Mouse (Mus musculus): ENCODE measurements around the gene Gm42674.

Gene Gm42674

DNA sequence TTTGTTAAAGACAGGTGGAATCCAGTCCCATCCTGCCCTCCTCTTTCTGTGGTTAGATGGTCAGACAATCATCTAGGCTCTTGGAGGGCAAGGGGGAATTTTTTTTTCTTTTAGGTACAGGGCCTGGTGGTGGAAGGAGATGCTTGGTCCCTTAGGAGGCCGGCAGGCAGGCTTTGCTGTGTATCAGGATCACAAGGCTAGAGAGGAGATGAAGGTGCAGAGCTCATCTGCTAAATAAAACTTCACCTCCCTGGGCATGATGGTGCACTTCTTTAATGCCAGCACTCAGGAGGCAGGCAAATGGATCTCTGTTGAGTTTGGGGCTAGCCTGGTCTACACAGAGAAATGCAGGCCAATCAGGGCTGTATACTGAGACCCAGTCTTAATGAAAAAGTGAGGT is 14.2 kb downstream of the Gm42674 start:
- CTCF ChIA-PET, result interaction anchor here (2.3 to 3.8 kb wide), 2 partner anchors 29 to 33 kb away, joined by 8 to 20 read pairs; no protein-coding TSS in a partner anchor

DNA sequence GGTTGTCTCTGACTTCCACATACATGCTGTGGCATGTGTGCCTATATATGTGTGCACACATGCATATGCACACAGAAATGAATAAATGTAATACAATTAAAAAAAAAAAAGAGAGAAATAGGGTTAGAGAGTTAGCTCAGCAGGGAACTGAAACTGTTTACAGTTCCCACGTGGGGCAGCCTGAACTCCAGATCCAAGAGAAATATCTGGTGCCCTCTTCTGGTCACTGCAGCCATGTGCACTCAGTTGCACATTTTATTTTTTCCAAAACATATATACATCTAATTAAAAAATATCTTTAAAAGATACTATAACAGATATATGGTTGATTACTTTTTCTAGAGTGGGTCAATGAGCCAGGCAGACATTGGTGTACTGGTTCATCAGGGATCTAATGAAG is 15.9 kb downstream of the Gm42674 start:
- CTCF ChIA-PET, result no interaction called here

DNA sequence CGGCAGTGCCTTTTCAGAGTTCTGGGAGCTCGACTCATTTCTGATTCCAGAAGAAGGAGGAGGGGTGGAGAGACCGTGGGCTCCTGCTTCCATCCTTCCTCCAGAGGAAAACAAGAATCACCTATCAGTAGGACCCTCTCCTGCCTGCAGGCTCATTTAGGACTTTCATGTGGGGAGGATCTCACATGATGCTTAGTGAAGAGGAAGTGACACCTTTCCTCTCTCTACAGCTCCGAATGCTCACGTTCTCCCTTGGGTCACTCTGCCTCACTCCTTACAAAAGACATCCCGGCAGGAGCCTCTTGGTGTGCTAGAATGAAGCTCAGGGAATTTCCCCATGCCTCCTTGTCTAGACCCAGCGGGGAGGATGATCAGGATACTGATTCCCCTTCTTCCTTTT is 19.8 kb downstream of the Gm42674 start:
- CTCF ChIA-PET, result no interaction called here

DNA sequence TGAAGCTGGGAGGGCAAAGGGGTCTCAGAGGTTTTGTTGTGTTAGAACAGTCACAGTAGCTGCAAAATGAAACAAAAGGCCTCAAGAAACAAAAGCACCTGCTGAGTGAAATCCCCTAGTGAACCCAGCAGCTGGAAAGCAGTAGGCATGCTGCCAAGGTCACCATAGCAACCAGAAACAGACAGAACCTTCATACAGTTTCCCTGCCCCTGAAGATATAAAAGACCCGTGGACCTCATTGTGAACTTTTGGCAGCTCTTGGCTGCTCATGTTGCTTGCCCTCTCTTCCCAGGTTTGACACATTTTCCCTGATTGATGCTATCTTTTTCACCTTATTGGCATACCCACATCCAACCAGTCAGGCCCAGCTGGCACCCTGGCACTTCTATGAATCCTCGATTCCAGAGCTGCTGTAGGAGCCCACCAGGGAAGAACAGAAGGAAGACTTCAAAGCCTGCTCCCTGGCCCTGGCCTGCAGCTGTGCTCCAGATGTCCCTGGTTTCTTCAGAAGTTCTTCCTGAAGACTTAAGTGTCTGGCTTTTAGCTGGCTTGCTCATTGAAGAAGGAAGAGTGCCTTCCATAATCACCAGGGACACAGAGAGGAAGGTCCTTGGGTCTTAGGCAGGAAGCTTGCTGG is 21.8 kb downstream of the Gm42674 start:
- CTCF ChIA-PET, result interaction anchor here (1.6 kb wide), 1 partner anchor 10 kb away, joined by 4 read pairs; no protein-coding TSS in a partner anchor

DNA sequence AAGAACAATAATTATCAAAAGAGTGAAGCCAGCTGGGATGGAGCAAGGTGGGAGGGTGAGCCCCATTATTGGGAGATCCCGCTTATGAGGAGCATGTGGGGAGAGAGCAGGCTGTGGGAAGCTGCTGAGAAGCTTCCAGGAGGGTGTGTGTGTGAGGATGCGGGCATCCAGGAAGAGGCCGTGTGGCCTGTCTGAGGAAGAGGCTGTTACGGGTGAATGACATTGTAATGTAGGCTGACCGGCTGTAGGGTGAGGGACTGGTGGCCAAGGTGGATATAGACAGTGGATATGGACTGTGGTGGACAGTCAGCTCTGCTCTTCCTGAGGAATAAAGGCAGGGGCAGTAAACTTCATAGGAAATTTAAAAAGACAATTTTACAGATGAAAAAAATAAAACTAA is 23.8 kb downstream of the Gm42674 start:
- CTCF ChIA-PET, result no interaction called here

DNA sequence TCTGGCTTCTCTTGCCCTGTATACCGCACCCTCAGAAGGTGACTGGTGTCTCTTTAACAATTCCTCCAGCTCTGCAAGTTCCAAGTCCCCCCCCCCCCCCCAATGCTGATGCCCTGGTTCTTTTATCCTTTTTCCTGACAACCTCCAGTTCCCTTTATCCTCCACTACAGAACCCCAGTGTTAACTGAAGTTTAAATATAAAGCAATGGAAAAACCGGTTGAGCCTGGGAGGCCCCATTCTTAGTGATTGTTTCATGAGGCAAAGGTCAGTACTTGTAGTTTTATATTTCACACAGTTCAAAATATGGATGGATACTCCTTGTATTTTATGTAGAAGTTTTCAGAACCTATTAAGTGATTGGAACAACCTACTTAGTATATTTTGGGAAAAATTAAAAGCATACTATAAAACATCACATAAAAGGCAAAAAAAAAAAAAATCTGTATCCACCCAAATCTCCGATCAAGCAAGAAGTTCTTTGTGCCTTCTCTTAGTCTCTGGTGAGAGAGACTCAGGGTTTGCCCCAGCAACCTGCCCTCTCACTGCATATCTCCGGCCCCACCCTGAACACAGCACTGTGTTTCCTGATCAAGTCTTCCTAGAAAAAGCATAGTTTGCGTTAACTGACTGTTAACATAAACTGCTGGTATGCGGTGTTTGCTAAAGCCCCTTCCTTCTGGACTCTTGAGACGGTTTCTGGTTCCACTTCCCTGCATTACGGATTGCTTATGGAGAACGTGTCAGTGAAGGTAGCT is 24.7 kb downstream of the Gm42674 start:
- CTCF ChIA-PET, result no interaction called here

DNA sequence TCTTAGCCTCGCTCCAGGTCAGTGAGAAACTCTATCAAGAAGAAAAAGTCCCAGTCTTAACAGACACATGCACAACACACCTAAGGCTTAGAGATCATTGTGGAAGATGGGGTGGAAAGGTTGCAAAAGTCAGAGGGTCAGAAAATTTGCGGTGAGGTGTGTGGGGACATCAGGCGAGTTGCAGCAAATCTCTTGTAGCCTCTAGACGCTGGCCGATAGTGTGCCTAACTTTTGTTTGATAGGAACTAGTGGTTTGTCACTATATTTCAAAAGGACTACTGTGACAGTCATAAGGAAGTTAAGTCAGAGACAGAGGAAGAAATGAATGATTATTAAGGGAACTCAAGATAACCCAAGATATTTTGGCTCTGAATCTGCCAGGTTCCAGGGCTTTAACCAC is 25.7 kb downstream of the Gm42674 start:
- CTCF ChIA-PET, result no interaction called here

DNA sequence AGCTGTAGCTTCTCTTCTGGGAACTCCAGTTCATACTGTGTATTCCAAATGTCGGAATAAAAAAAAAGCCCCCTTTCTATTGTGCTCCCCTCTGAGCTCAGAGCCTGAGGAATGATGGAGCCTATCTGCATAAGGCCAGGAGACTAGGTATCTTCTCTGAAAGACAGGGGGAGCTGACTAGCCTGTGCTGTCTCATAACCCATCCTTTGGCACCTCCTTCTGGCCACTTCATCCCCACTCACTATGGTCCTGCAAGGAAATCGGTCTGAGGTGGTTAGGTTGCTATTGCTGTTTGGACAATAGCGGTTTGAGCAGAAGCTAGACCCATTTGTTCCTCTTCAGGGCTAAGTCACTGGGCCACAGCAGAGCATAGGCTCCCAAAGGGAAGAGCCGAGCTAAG is 26.1 kb downstream of the Gm42674 start:
- CTCF ChIA-PET, result no interaction called here

DNA sequence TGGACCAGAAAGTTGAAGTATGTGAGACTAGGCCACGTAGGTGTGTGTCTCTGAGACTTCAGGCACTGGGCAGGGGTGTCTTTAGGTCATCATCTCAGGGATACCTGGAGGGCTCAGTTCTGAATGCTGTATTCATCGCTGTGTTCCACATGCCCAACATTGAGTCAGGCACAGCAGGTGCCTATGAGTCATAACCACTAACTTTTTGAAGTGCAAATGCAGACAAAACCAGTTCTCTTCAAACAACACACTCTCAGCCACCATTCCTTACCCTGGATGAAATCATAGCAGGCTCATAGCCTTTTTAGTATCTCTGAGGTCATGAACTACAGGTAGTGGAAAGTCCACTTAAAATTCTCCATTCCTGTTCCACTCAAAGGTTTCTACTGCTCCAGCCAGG is 27.6 kb downstream of the Gm42674 start:
- CTCF ChIA-PET, result no interaction called here

DNA sequence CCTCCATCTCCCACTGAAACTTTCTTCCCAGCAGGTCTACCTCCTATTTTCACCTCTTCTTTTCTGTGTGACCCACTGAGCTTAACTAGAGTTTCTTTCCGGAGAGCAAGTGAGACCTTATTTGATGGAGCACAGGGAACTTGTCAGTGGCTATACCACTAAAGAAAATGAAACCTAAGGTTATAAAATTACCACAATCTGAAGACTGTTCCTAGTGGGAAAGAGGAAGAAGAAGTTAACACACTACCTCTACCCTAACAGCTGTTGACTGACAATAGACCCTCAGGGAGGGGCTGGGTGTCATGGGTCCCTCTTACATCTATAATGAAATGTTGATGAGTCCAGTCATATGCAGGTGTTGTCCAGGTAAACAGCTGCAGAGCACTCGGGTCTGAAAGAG is 30.3 kb downstream of the Gm42674 start:
- CTCF ChIA-PET, result no interaction called here

DNA sequence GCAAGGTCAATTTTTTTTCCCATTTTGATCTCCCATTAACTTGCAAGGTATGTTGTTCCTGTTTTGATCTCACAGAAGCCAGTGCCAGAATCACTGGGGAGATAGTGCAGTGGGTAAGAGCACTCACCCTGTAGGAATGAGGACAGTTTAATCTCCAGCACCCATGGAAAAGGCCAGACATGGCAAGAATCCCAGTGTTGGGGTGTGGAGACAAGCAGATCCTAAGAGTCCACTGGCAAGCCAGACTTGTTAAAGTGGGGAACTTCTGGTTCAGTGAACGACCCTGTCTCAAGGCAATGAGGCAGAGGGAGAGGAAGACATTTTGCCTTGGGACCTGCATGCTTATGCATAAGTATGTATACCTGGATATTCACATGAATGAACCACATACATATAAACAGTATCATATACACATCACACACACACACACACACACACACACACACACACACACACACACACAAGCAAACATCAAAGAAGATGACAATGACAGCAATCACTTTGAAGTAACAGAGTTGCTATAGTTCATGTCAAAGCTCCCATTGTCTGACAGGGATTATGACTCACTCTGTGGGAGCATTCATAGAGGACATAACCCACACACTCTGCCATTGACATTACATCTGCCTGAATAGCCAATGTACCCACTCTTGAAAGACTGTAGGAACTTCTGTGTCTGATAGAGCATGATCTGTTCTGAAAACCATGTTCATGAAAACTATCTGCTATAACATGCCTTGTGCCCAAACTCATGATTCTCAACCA is 37.0 kb downstream of the Gm42674 start:
- CTCF ChIA-PET, result interaction anchor here (0.6 kb wide), 2 partner anchors 14 to 1471 kb away, joined by 3 to 5 read pairs; no protein-coding TSS in a partner anchor

DNA sequence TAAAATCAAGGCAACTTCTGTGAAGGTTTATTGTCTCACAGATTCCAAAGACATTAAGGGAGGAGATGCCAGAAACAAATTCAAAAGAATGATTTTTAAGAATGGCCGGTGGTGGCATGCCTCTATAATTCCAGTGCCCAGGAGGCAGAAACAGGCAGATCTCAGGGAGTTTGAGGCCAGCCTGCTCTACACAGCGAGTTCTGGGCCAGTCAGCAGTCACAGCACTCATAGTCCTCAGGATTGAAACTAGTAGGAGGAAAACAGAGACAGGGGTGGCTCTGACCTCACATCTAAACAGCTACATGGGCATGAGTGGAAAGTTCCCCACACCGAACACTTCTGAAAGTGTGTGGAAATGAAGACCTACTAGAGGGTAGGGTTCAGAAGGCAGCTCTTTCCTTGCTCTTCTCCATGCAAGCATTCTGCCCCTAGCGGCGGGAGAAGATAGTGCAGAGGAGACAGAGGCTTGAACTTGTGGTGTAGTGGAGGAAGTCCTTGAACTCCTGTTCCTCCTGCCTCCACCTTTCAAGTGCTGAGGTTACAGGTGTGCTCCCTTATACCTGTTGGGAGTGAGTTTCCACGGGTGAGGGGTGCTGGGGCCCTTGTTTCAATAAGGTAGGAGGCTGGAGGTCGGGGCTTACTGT is 37.9 kb downstream of the Gm42674 start:
- CTCF ChIA-PET, result interaction anchor here (0.6 kb wide), 2 partner anchors 13 to 1472 kb away, joined by 3 to 5 read pairs; no protein-coding TSS in a partner anchor

DNA sequence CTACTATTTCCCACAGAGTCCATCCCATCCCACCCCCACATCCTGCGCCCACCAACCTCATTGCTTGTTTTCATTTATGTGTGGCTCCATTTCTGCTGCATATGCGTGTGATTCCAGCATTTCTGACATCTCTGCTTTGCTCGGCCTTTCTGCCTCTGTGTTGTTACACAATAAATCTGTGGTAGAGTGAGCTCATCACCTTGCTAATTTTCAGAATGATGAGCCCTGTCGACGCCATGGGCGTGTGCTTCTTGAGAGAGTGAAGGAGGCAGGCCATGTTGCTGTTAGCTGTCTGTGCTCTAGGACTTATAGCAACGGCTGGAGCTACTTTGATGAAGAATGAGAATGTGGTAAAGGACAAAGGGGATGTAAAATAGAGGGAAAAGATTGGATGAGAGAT is 39.3 kb downstream of the Gm42674 start:
- CTCF ChIA-PET, result no interaction called here

DNA sequence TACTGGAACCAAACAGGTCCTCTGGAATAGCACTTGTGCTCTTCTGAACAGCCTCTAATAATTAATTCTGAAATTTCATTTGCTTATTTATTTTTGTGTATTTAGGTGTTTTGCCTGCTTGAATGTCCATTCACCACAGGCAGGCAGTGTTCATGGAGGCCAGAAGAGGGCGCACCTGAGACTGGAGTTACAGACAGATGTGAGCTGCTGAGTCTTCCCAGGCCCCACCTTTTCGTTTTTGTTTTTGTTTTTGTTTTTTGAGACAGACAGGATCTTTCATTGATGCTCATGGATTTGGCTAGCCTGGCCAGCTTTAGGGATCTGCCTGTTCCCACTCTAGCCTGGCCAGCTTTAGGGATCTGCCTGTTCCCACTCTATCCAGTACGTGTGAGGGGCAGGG is 42.5 kb downstream of the Gm42674 start:
- CTCF ChIA-PET, result no interaction called here

DNA sequence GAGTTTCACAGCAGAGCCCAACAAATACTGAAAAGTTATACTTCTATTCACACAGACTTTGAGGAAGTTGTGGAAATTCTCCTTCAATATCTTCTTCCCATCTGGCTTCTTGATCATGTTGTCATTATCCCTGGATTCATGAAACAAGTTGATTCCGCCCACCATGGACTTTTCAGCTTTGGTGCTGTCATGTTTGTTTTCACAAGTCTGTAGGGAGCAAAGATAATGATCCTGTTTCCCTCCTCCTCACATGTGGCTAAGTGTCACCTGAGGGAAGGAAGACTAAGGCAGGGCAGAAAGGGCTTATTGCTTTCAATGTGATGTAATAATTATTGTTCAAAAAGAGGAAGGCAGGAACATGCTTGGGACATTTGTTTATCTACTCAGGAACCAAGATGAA is 45.6 kb downstream of the Gm42674 start:
- CTCF ChIA-PET, result no interaction called here

DNA sequence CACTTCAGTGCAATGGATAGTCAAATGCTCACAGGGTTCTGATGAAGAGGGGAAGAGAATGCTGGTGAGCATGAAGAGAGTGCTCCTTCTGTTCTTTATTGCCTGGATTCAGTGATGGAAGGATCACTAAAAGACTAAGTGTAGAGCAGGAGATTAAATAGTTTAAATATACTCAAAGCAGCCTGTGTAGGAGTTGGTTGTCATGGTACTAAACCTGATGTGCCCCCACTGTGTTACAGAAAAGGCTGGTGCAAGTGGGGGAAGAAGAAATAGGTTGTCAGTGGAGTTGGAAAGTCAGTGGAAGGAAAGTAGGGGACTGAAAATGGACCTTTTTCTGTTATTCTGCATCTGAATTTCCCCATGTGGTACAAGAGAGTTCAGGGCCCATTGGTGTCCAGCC is 47.3 kb downstream of the Gm42674 start:
- CTCF ChIA-PET, result no interaction called here

DNA sequence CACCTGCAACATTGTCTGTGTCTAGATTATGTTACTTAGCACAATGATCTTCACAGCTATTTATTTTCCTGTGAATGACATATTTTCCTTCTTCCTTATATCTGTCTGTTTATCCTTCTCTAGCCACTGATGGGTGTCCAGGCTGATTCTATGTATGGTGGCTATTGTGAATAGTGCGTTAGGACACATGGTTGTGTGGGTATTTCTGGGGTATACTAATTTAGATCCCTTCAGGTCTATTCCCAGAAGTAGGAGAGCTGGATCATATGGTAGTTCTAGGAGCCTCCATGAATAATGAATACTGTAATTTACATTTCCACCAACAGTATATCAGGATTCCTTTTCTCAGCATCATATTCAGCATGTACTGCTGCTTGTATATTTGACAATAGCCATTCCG is 48.1 kb downstream of the Gm42674 start:
- CTCF ChIA-PET, result no interaction called here

DNA sequence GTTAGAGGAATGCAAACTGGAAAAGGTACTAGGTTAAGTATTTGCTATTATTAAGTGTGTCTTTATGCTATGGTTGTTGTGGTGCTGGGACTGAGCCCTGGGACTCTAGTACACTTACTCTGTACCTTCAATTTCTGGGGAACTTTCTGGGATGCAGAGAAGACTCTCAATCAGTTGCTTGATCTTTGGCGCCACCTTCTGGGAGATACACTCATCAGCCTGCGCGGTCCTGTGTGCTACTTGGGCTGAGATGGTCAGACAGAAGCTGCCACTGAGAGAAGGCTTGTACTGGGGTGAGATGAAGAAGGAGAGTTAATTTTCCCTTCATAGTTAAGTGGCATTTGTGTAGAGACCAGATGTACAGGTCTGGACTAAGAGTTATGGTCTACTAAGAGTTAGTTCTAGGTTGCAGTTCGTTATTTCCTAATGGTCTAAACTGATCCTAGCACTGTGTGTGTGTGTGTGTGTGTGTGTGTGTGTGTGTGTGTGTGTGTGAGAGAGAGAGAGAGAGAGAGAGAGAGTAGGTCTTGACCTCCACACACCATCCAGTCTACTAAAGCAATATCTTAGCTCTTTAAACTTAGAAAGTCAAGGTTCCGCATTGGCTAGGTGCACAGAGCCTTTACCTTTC is 51.3 kb downstream of the Gm42674 start:
- CTCF ChIA-PET, result interaction anchor here (0.7 kb wide), 2 partner anchors 14 to 51 kb away, joined by 3 to 4 read pairs; no protein-coding TSS in a partner anchor

DNA sequence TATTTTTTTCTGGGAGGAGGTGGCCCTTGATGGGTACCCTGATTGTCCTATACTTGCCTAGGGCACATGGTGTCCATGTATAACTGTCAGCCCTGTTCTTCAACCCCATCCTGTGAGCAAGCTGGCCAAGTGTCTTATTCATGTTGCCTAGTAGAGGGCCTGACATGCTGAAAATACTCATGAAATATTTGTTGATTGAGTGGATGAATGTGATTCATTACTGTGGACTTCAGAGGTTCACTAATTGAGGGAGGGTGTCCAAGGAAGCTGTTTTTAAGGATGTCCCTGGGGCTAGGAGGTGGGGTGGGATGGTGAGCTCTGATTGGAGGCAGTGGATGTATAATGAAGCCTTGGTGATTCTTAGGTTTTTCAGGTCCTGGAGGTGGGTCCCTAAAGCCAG is 52.0 kb downstream of the Gm42674 start, which contains the start of gene S100a7a:
S100a7a (plus strand) TSS at position 301 of the 400 bp plus-strand sequence.
- CTCF ChIA-PET, result no interaction called here
